Mouse (Mus musculus) liver, embryonic 16.5 days (tissue): Measurements from ENCODE around the gene Lrrc4. TPM values are rescaled to one million over a fixed set of nuclear protein-coding genes. Genes with fewer than 3 reads are reported as not detected.

ENCODE experiments used
- ATAC-seq: fragments of 200-750 bp; cut with Nextera tagmentation; 2 replicates; pipeline ENCODE4 v1.8.0; 2017; ENCODE audit warnings: low read depth, mild to moderate bottlenecking, moderate number of reproducible peaks, moderate library complexity
- H3K27ac ChIP-seq: fragments of 300-500 bp; sonication (generic); 2 replicates; pipeline ENCODE4 v1.5.1; 2014; ENCODE audit warnings: mild to moderate bottlenecking, low read length
- H3K27me3 ChIP-seq: fragments of 300-500 bp; sonication (generic); 2 replicates; pipeline ENCODE4 v1.6.1; 2014; ENCODE audit warnings: low read depth, low read length, mixed read lengths; ENCODE audit not compliant: control insufficient read depth, insufficient read depth
- H3K36me3 ChIP-seq: fragments of 300-500 bp; sonication (generic); 2 replicates; pipeline ENCODE4 v1.6.1; 2014; ENCODE audit warnings: mild to moderate bottlenecking; ENCODE audit not compliant: control insufficient read depth, insufficient read depth
- H3K4me1 ChIP-seq: fragments of 300-500 bp; sonication (generic); 2 replicates; pipeline ENCODE4 v1.6.1; 2014; ENCODE audit warnings: low read depth, low read length, mixed read lengths; ENCODE audit not compliant: control insufficient read depth
- H3K4me2 ChIP-seq: fragments of 300-500 bp; sonication (generic); 2 replicates; pipeline ENCODE4 v1.6.1; 2014; ENCODE audit warnings: low read depth, low read length, mixed read lengths
- H3K4me3 ChIP-seq: fragments of 300-500 bp; sonication (generic); 2 replicates; pipeline ENCODE4 v1.5.1; 2014; ENCODE audit warnings: low read depth, mild to moderate bottlenecking, low read length
- H3K9ac ChIP-seq: fragments of 300-500 bp; sonication (generic); 2 replicates; pipeline ENCODE4 v1.6.1; 2014; ENCODE audit warnings: low read depth, low read length
- H3K9me3 ChIP-seq: fragments of 300-500 bp; sonication (generic); replicated peaks from 2 replicates; pipeline ENCODE4 v1.6.1; 2016; ENCODE audit warnings: low read length; ENCODE audit not compliant: control insufficient read depth
- WGBS: fragments of 180-500 bp; shearing (Covaris S2); extraction: QIAGEN DNeasy Blood & Tissue Kit; methylation state at CpG from one replicate; pipeline ENCODE4 v1.1.7; 2014; ENCODE audit not compliant: insufficient replicate concordance; 5-methylcytosine and 5-hydroxymethylcytosine counted together
- polyA plus RNA-seq: library from polyadenylated mRNA; unstranded; fragments of >200 nt; fragmentation: Nextera tagmentation; extraction: Ambion mirVana; gene quantifications from 2 replicates; pipeline ENCODE4 v1.2.1, GENCODE M21; 2015

Lrrc4 gene
- polyA plus RNA-seq, 1 experiment from 2014 or later: 0.11 TPM

DNA sequence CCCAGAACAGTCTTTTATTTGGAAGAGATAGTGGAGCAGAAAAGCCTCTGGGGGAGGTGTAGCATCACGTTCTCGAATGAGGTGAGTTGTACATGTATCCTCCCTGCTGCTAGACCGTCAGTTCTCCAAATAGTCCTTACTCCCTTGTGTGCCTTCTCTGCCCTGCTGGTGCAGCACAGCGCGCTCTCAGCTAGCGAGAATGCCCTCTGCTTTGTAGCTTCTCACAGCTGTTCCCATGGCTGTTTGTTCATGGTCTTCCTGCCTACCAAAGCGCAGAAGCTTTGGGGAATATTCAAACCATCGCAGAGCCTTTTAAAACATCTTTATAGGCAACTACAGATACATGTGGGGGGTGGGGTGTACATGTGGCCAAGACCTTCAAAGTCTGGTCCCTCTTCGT is 17.3 kb upstream of the Lrrc4 start:
- Histone ChIP-seq H3K9ac (no peak overlapping the region), H3K36me3 (no peaks in the 10 kb centered on the region), H3K27me3 (no peaks in the 10 kb centered on the region), H3K4me3 (no peak overlapping the region), H3K27ac (no peak overlapping the region), H3K4me2 (no peak overlapping the region), H3K9me3 (no peaks in the 10 kb centered on the region), H3K4me1 (no peaks in the 10 kb centered on the region)
- ATAC-seq: no peak
- 62% methylated on average over 9 of the region's 9 CpGs for WGBS

DNA sequence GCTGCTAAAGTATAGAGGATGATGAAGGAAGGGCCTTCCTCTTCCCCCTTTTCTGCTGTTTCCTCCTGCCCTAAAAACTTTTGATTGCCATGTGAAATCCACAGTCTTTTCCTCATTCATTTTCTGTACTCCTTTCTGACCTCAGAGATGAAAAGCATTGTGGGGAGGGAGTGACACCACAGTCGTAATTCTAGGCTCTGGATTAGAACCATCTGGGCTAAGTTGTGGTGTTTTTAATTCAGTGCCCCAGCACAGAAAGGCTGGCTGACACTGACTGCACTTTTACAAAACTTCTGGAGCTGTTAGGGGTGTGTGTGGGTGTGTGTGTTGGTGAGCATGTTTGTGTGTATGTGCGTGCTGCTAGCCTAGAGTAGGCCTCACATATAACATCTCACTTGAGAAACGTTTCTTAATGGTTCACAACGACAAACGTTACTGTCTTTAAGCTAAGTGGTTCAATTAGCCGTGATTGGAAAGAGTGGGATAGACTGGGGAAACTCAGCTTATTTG is 16.8 kb upstream of the Lrrc4 start:
- Histone ChIP-seq H3K27me3 (no peaks in the 10 kb centered on the region), H3K4me2 (no peak overlapping the region), H3K4me1 (no peaks in the 10 kb centered on the region), H3K9ac (no peak overlapping the region), H3K36me3 (no peaks in the 10 kb centered on the region), H3K4me3 (no peak overlapping the region), H3K9me3 (no peaks in the 10 kb centered on the region), H3K27ac (no peak overlapping the region)
- no peak for ATAC-seq
- WGBS: 77% methylated on average over 6 of the region's 6 CpGs

DNA sequence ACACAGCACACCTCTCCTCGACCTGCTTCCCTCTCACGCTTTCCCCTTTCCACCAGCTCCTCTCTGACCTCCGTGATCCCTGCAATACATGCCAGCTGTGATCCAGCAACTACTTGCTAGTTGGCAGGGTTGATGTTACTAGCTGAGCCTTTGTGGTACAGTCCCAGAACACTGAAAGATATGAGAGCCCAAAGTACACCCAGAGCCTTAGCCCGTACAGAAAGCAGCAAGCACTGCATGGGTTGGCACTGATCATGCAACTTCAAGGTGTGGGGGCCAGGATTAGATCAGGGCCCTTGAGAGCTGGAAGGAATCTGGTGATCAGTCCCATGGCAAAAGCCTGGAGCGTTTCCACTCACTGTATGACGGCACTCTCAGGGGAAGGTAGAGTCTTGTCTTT is 16.1 kb upstream of the Lrrc4 start:
- WGBS: 73% methylated on average over 6 of the region's 6 CpGs
- no peaks in the 10 kb centered on the region for H3K9me3 ChIP-seq
- no peaks in the 10 kb centered on the region for H3K4me1 ChIP-seq
- no peaks in the 10 kb centered on the region for H3K27me3 ChIP-seq
- no peak overlapping the region for H3K4me2 ChIP-seq
- ATAC-seq: no peak
- H3K27ac ChIP-seq: no peak overlapping the region
- no peaks in the 10 kb centered on the region for H3K36me3 ChIP-seq
- no peak overlapping the region for H3K9ac ChIP-seq
- H3K4me3 ChIP-seq: no peak overlapping the region

DNA sequence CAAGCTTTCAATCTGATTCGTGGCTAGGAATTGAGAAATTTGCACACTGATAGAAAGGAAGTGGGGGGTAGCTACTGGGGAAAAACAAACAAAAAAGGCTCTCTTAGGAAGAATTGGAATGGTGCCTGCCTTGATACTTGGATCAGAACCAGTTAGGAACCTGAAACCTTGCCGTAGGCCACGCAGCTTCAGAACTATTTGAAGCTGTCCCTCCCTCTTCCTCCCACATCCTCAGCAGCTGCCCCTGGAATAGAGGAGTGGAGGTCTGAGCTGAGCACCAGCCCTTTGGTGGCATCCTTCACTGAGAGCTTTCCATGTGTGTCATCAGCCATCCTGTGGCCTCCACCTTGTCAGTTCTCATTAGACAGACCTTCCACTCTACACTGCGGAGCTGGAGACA is 14.1 kb upstream of the Lrrc4 start:
- no peak overlapping the region for H3K9ac ChIP-seq
- H3K4me1 ChIP-seq: no peaks in the 10 kb centered on the region
- no peak overlapping the region for H3K27ac ChIP-seq
- H3K27me3 ChIP-seq: no peaks in the 10 kb centered on the region
- H3K36me3 ChIP-seq: no peaks in the 10 kb centered on the region
- no peak for ATAC-seq
- WGBS: 62% methylated on average over 4 of the region's 4 CpGs
- H3K9me3 ChIP-seq: no peaks in the 10 kb centered on the region
- H3K4me2 ChIP-seq: no peak overlapping the region
- no peak overlapping the region for H3K4me3 ChIP-seq

DNA sequence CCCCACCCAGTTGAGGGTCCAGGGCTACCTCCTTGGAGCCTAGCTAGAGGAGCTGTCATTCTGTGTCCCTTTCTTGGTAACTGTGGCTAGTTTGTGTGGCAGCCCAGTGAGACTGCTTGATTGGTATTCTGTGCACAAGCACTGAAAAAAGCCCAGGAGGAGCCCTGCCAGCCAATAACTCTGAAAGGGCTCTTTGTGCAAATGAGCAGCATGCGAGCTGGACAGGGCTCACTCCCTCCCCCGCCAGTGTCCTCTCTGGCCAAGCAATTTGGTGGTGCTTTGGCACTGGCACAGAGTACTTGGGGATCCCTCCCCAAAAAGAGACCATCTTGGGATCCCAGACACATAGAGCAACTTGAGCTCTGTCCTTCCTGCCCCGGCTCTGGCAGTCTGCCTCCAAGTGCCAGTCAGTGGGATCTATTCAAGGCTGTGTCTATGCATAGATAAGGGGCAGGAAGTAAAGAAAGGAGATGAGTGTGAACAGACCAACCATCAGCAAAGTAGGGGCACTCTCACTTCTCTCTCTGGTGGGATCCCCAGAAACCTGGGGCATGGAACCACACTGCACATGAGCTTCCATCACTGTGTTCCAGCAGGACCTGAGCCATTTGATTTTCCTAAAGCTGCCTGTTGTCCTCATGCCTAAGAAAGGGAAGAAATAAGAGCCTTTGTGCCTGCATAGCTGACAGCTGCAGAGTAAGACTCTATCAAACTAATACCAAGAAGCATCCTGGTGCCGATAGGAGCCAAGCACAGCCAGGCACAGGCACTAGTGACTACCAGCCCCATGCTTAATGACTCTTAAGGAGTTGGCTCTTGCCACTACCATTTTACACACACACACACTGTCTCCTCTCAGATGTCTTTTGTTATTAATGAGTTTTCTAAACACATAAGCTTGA is 11.1 kb upstream of the Lrrc4 start:
- Histone ChIP-seq H3K4me1 (no peaks in the 10 kb centered on the region), H3K27me3 (no peaks in the 10 kb centered on the region), H3K4me3 (no peak overlapping the region), H3K9ac (no peak overlapping the region), H3K36me3 (no peaks in the 10 kb centered on the region), H3K4me2 (no peak overlapping the region), H3K9me3 (no peaks in the 10 kb centered on the region), H3K27ac (no peak overlapping the region)
- ATAC-seq: no peak
- WGBS: 51% methylated on average over 4 of the region's 4 CpGs

DNA sequence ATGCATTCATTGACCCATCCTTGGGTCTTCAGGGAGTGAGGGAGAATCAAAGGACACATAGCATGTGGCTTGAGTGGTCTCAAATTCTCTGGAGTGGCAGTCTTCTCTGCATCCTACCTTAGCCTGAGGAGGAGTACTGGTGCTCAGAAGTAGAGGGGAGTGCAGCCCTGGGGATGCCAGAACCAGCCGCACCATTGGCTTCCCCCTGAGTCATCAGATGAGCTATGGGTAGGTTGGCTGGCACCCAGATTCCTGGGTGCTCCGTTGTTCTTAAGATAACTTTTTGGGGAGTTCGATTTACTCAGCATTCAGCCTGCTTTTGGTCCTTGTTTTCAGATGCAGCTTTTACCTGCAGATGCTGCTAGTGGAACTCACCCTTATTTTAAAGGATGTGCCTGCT is 10.0 kb upstream of the Lrrc4 start:
- no peak overlapping the region for H3K4me2 ChIP-seq
- no peak for ATAC-seq
- no peaks in the 10 kb centered on the region for H3K9me3 ChIP-seq
- H3K4me3 ChIP-seq: no peak overlapping the region
- H3K36me3 ChIP-seq: no peaks in the 10 kb centered on the region
- no peak overlapping the region for H3K27ac ChIP-seq
- H3K27me3 ChIP-seq: no peaks in the 10 kb centered on the region
- WGBS: 66% methylated on average over 3 of the region's 3 CpGs
- H3K9ac ChIP-seq: no peak overlapping the region
- no peaks in the 10 kb centered on the region for H3K4me1 ChIP-seq

DNA sequence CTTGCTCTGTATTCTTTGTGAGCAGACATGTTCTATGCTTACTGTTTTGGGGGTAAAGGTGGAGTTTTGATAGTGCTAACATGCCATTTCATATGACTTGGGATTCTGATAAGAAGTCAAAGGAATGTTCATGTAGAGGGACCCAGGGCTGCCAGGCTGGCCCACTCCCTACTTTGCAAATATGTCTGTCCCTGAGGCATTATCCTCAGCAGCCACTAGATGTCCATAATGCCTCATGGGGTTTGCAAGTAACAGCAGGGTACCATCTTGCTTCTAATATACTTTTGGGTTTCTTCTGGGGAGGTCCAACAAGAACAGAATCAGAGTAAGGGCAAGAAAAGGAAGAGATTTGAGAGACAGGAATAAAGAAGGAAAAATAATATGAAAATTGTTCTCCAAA is 5.1 kb upstream of the Lrrc4 start:
- no peak overlapping the region for H3K4me3 ChIP-seq
- ATAC-seq: no peak
- H3K4me2 ChIP-seq: no peak overlapping the region

DNA sequence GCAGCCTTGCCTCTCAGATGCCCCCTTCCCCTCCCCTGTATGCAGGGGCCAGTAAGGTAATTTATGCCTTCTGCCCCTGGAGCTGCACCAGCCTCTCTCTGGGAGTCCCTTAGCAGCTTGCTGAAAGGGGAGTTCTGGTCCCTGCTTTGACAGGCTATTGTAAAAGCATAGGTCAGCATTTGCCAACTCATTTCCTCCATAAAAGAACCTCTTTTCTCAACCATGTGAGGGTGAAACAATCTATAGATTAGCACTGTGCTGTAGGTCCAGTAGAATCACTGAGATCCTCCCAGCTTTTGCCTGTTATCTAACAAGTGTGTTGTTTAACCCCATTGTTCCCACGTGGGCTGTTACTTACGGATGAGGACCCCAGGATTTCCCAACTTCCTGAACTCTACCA is 2.5 kb upstream of the Lrrc4 start:
- Histone ChIP-seq H3K4me1 (peaks cover 8% of the 10 kb centered on the region), H3K9ac (no peak overlapping the region), H3K27me3 (peaks cover 34% of the 10 kb centered on the region), H3K9me3 (no peaks in the 10 kb centered on the region), H3K4me3 (no peak overlapping the region), H3K4me2 (no peak overlapping the region), H3K27ac (no peak overlapping the region), H3K36me3 (no peaks in the 10 kb centered on the region)
- 30% methylated on average over 2 of the region's 2 CpGs for WGBS
- no peak for ATAC-seq

More for the DNA sequence above, 5.1 kb upstream of the Lrrc4 start:
- peaks cover 8% of the 10 kb centered on the region for H3K4me1 ChIP-seq
- H3K27me3 ChIP-seq: peaks cover 27% of the 10 kb centered on the region
- no peaks in the 10 kb centered on the region for H3K36me3 ChIP-seq
- no peak overlapping the region for H3K27ac ChIP-seq
- H3K9me3 ChIP-seq: no peaks in the 10 kb centered on the region
- no peak overlapping the region for H3K9ac ChIP-seq

DNA sequence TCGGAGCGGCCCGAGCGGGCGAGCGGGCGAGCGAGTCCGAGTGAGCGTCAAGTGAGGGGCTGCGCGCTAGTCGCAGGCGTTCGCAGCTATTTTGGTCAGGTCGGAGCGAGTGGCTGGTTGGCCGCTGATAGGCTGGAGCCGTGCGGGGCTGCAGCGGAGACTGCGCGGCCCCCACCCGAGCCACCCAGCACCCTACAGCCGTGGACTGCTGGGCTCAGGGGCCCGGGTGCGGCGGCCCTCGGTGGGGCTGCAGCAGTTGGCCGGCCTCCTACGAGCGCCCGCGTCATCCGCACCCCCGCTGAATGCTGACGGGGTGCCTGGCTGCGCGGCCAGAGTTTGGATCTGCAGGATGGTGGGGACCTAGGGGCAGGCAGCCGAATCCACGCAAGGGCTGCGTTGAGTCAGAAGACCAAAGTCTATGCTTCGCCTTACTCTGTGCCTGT is 1.9 kb upstream of the Lrrc4 start:
- 6% methylated on average over 31 of the region's 43 CpGs for WGBS

More for the DNA sequence above, 1.9 kb upstream of the Lrrc4 start:
- Histone ChIP-seq H3K4me2 (peak overlapping the region; percentile 82), H3K27ac (no peak overlapping the region), H3K9ac (no peak overlapping the region), H3K36me3 (no peaks in the 10 kb centered on the region), H3K9me3 (no peaks in the 10 kb centered on the region), H3K4me1 (peaks cover 8% of the 10 kb centered on the region), H3K27me3 (peaks cover 34% of the 10 kb centered on the region), H3K4me3 (peak overlapping the region; percentile 57)
- ATAC-seq: peak; percentile 28; the same call in 1 of the 2 replicates
